Mouse (Mus musculus): Measurements from ENCODE around the gene Insl3.
"Not testable (repeated sequence)": the region's sequence is repeated elsewhere in the genome, so short reads cannot be mapped to it uniquely, and the experiment has no call there.

GRCm38 (mm10) chr8:71738316-71738715 lies 49.3 kb downstream of the Insl3 start:
- not testable (repeated sequence) for TF ChIP-seq POLR2A (IDR thresholded peaks at IDR 0.05; ENCODE audit: control insufficient read depth, low read depth, low read length); CTCF (IDR thresholded peaks at IDR 0.05; ENCODE audit: control insufficient read depth, insufficient read depth, insufficient replicate concordance, low read depth, low read length)

Measured in testis, adult 2 months (tissue).